Mouse (Mus musculus) CH12.LX (cell line): ENCODE measurements around the gene Spg20.

Source experiments
- CHD1 ChIP-seq: IDR thresholded peaks from 2 replicates; pipeline ENCODE4 v1.6.1; 2012; ENCODE audit warnings: low read depth, low read length, improper control_type of control experiment, inconsistent platforms
- EP300 ChIP-seq: IDR thresholded peaks from 2 replicates; pipeline ENCODE4 v1.6.1; 2011; ENCODE audit warnings: low read length, improper control_type of control experiment
- MYC ChIP-seq: IDR thresholded peaks from 2 replicates; pipeline ENCODE4 v1.6.1; 2011; ENCODE audit warnings: low read depth, mild to moderate bottlenecking, improper control_type of control experiment, low read length
- NRF1 ChIP-seq: IDR thresholded peaks from 2 replicates; pipeline ENCODE4 v1.6.1; 2014; ENCODE audit warnings: low read depth, mild to moderate bottlenecking, inconsistent platforms, low read length, improper control_type of control experiment, moderate library complexity
- POLR2A ChIP-seq: IDR thresholded peaks from 2 replicates; pipeline ENCODE4 v1.6.1; 2011; ENCODE audit warnings: low read depth, mild to moderate bottlenecking, improper control_type of control experiment, low read length
- UBTF ChIP-seq: IDR thresholded peaks from 2 replicates; pipeline ENCODE4 v1.6.1; 2012; ENCODE audit warnings: low read depth, mild to moderate bottlenecking, inconsistent platforms, low read length, improper control_type of control experiment, moderate library complexity
- USF1 ChIP-seq: IDR thresholded peaks from 2 replicates; pipeline ENCODE4 v1.6.1; 2014; ENCODE audit warnings: low read depth, mild to moderate bottlenecking, inconsistent platforms, low read length, improper control_type of control experiment
- ZMIZ1 ChIP-seq: IDR thresholded peaks from 2 replicates; pipeline ENCODE4 v1.6.1; 2012; ENCODE audit warnings: low read depth, mild to moderate bottlenecking, inconsistent platforms, low read length, improper control_type of control experiment

- TF ChIP-seq USF1 = no peak
- TF ChIP-seq MYC = no peak
- no peak for TF ChIP-seq ZMIZ1
- TF ChIP-seq CHD1 = no peak
- TF ChIP-seq POLR2A = no peak
- no peak for TF ChIP-seq EP300
- no peak for TF ChIP-seq UBTF
- TF ChIP-seq NRF1 = no peak
Observed at GRCm38 (mm10) chr3:55086948-55087347, 25.0 kb upstream of the Spg20 start.
